Mouse (Mus musculus) hindbrain, embryonic 13.5 days (tissue): ENCODE results near the gene Erlin1. TPM values are rescaled to one million over a fixed set of nuclear protein-coding genes. Genes with fewer than 3 reads are reported as not detected.

Source experiments
- ATAC-seq: fragments of 200-750 bp; cut with Nextera tagmentation; 2 replicates; pipeline ENCODE4 v1.8.0; 2017; ENCODE audit warnings: moderate TSS enrichment; ENCODE audit not compliant: low FRiP score
- H3K27ac ChIP-seq: fragments of 300-500 bp; sonication (generic); 2 replicates; pipeline ENCODE4 v1.5.1; 2015; ENCODE audit warnings: inconsistent platforms, mild to moderate bottlenecking, moderate library complexity
- H3K27me3 ChIP-seq: fragments of 300-500 bp; sonication (generic); 2 replicates; pipeline ENCODE4 v1.6.1; 2015; ENCODE audit warnings: mild to moderate bottlenecking, inconsistent platforms
- H3K36me3 ChIP-seq: fragments of 300-500 bp; sonication (generic); 2 replicates; pipeline ENCODE4 v1.6.1; 2015; ENCODE audit warnings: mild to moderate bottlenecking, inconsistent platforms
- H3K4me1 ChIP-seq: fragments of 300-500 bp; sonication (generic); replicated peaks from 2 replicates; pipeline ENCODE4 v1.6.1; 2015; ENCODE audit warnings: inconsistent platforms
- H3K4me2 ChIP-seq: fragments of 300-500 bp; sonication (generic); 2 replicates; pipeline ENCODE4 v1.6.1; 2015; ENCODE audit warnings: inconsistent platforms, mild to moderate bottlenecking, moderate library complexity
- H3K4me3 ChIP-seq: fragments of 300-500 bp; sonication (generic); 2 replicates; pipeline ENCODE4 v1.5.1; 2015; ENCODE audit warnings: mild to moderate bottlenecking, inconsistent platforms
- H3K9ac ChIP-seq: fragments of 300-500 bp; sonication (generic); 2 replicates; pipeline ENCODE4 v1.6.1; 2015; ENCODE audit warnings: mild to moderate bottlenecking, inconsistent platforms
- H3K9me3 ChIP-seq: fragments of 300-500 bp; sonication (generic); 2 replicates; pipeline ENCODE4 v1.6.1; 2016; ENCODE audit warnings: inconsistent platforms
- WGBS: fragments of 180-500 bp; shearing (Covaris S2); methylation state at CpG from one replicate; pipeline ENCODE4 v1.1.7; 2015; 5-methylcytosine and 5-hydroxymethylcytosine counted together
- polyA plus RNA-seq: library from polyadenylated mRNA; unstranded; fragments of >200 nt; fragmentation: Nextera tagmentation; extraction: Ambion mirVana; gene quantifications from 2 replicates; pipeline ENCODE4 v1.2.1, GENCODE M21; 2015

Gene Erlin1
- polyA plus RNA-seq, 1 experiment from 2014 or later = 18.4 TPM

GRCm38 (mm10) chr19:44080920-44081319 is 11.3 kb upstream of the Erlin1 start:
- H3K4me1 ChIP-seq = no peaks in the 10 kb centered on the region
- 94% methylated on average over 2 of the region's 2 CpGs for WGBS
- no peaks in the 10 kb centered on the region for H3K27me3 ChIP-seq
- peaks cover 76% of the 10 kb centered on the region for H3K36me3 ChIP-seq
- ATAC-seq = no peak
- H3K27ac ChIP-seq = no peak overlapping the region
- no peak overlapping the region for H3K9ac ChIP-seq
- no peaks in the 10 kb centered on the region for H3K9me3 ChIP-seq
- H3K4me2 ChIP-seq = no peak overlapping the region
- no peak overlapping the region for H3K4me3 ChIP-seq

- Histone ChIP-seq H3K4me3 (no peak overlapping the region), H3K4me2 (no peak overlapping the region), H3K9me3 (no peaks in the 10 kb centered on the region), H3K27ac (no peak overlapping the region), H3K27me3 (no peaks in the 10 kb centered on the region), H3K4me1 (no peaks in the 10 kb centered on the region), H3K9ac (no peak overlapping the region), H3K36me3 (peaks cover 80% of the 10 kb centered on the region)
- 80% methylated on average over 2 of the region's 2 CpGs for WGBS
- ATAC-seq = no peak
These were observed 10.4 kb upstream of the Erlin1 start for GRCm38 (mm10) chr19:44080023-44080422.

- H3K9ac ChIP-seq = no peak overlapping the region
- H3K4me3 ChIP-seq = no peak overlapping the region
- H3K27ac ChIP-seq = no peak overlapping the region
- no peak for ATAC-seq
- H3K4me1 ChIP-seq = no peaks in the 10 kb centered on the region
- 85% methylated on average over 4 of the region's 4 CpGs for WGBS
- H3K27me3 ChIP-seq = no peaks in the 10 kb centered on the region
- no peak overlapping the region for H3K4me2 ChIP-seq
- no peaks in the 10 kb centered on the region for H3K9me3 ChIP-seq
- H3K36me3 ChIP-seq = peaks cover 62% of the 10 kb centered on the region
These were observed 7.4 kb upstream of the Erlin1 start for GRCm38 (mm10) chr19:44077024-44077423.

GRCm38 (mm10) chr19:44076457-44076856 is 6.9 kb upstream of the Erlin1 start:
- Histone ChIP-seq H3K27ac (no peak overlapping the region), H3K4me2 (no peak overlapping the region), H3K4me3 (no peak overlapping the region), H3K4me1 (no peaks in the 10 kb centered on the region), H3K36me3 (peaks cover 58% of the 10 kb centered on the region), H3K9ac (no peak overlapping the region), H3K9me3 (no peaks in the 10 kb centered on the region), H3K27me3 (no peaks in the 10 kb centered on the region)
- 88% methylated on average over 9 of the region's 9 CpGs for WGBS
- ATAC-seq = no peak

GRCm38 (mm10) chr19:44074986-44075385 is 5.4 kb upstream of the Erlin1 start:
- 87% methylated on average over 11 of the region's 11 CpGs for WGBS
- ATAC-seq = no peak
- Histone ChIP-seq H3K36me3 (peaks cover 48% of the 10 kb centered on the region), H3K27ac (no peak overlapping the region), H3K9ac (no peak overlapping the region), H3K4me3 (no peak overlapping the region), H3K4me2 (no peak overlapping the region), H3K9me3 (no peaks in the 10 kb centered on the region), H3K27me3 (no peaks in the 10 kb centered on the region), H3K4me1 (peaks cover 3% of the 10 kb centered on the region; the same call in 1 of the 2 replicates)

GRCm38 (mm10) chr19:44071166-44071565 is 1.6 kb upstream of the Erlin1 start:
- WGBS = 69% methylated on average over 5 of the region's 5 CpGs
- no peaks in the 10 kb centered on the region for H3K27me3 ChIP-seq
- peaks cover 14% of the 10 kb centered on the region for H3K36me3 ChIP-seq
- peaks cover 27% of the 10 kb centered on the region for H3K4me1 ChIP-seq
- ATAC-seq = no peak
- no peak overlapping the region for H3K4me3 ChIP-seq
- no peaks in the 10 kb centered on the region for H3K9me3 ChIP-seq
- no peak overlapping the region for H3K9ac ChIP-seq
- H3K4me2 ChIP-seq = no peak overlapping the region
- H3K27ac ChIP-seq = no peak overlapping the region

GRCm38 (mm10) chr19:44069914-44070232 is 288 bp upstream of the Erlin1 start:
- H3K4me2 ChIP-seq = peak overlapping the region; percentile 91
- no peaks in the 10 kb centered on the region for H3K27me3 ChIP-seq
- peaks cover 1% of the 10 kb centered on the region for H3K36me3 ChIP-seq
- peak overlapping the region; percentile 85 for H3K9ac ChIP-seq
- no peak for ATAC-seq
- no peaks in the 10 kb centered on the region for H3K9me3 ChIP-seq
- peak overlapping the region; percentile 76 for H3K27ac ChIP-seq
- H3K4me1 ChIP-seq = peaks cover 27% of the 10 kb centered on the region
- WGBS = 8% methylated on average over 4 of the region's 4 CpGs
- H3K4me3 ChIP-seq = peak overlapping the region; percentile 68

- H3K4me1 ChIP-seq = peaks cover 27% of the 10 kb centered on the region
- no peak for ATAC-seq
- no peak overlapping the region for H3K27ac ChIP-seq
- 0 out of 2 replicates have a peak overlapping the region, but pooled peaks have one; percentile 68 for H3K4me3 ChIP-seq
- WGBS = 83% methylated on average over 4 of the region's 4 CpGs
- H3K9ac ChIP-seq = no peak overlapping the region
- peak overlapping the region; percentile 91 for H3K4me2 ChIP-seq
- no peaks in the 10 kb centered on the region for H3K9me3 ChIP-seq
- H3K27me3 ChIP-seq = no peaks in the 10 kb centered on the region
- H3K36me3 ChIP-seq = peaks cover 6% of the 10 kb centered on the region; the same call in 1 of the 2 replicates
These were observed 1.4 kb downstream of the Erlin1 start for GRCm38 (mm10) chr19:44068232-44068631.

- 86% methylated on average over 9 of the region's 9 CpGs for WGBS
- Histone ChIP-seq H3K36me3 (peaks cover 9% of the 10 kb centered on the region), H3K4me2 (no peak overlapping the region), H3K27ac (no peak overlapping the region), H3K4me1 (peaks cover 27% of the 10 kb centered on the region), H3K9me3 (no peaks in the 10 kb centered on the region), H3K27me3 (no peaks in the 10 kb centered on the region), H3K9ac (no peak overlapping the region), H3K4me3 (no peak overlapping the region)
- ATAC-seq = no peak
These were observed 2.1 kb downstream of the Erlin1 start for GRCm38 (mm10) chr19:44067323-44068049.

- ATAC-seq = no peak
- H3K27me3 ChIP-seq = no peaks in the 10 kb centered on the region
- H3K27ac ChIP-seq = no peak overlapping the region
- H3K36me3 ChIP-seq = peaks cover 28% of the 10 kb centered on the region
- H3K4me2 ChIP-seq = no peak overlapping the region
- WGBS = 97% methylated on average over 2 of the region's 2 CpGs
- H3K4me3 ChIP-seq = no peak overlapping the region
- no peak overlapping the region for H3K9ac ChIP-seq
- H3K4me1 ChIP-seq = peaks cover 22% of the 10 kb centered on the region
- H3K9me3 ChIP-seq = no peaks in the 10 kb centered on the region
These were observed 4.9 kb downstream of the Erlin1 start for GRCm38 (mm10) chr19:44064734-44065133.

- no peaks in the 10 kb centered on the region for H3K27me3 ChIP-seq
- no peak for ATAC-seq
- WGBS = 91% methylated on average over 7 of the region's 7 CpGs
- no peak overlapping the region for H3K27ac ChIP-seq
- no peak overlapping the region for H3K9ac ChIP-seq
- no peak overlapping the region for H3K4me2 ChIP-seq
- no peaks in the 10 kb centered on the region for H3K9me3 ChIP-seq
- H3K4me3 ChIP-seq = no peak overlapping the region
- H3K36me3 ChIP-seq = peaks cover 34% of the 10 kb centered on the region
- H3K4me1 ChIP-seq = peaks cover 19% of the 10 kb centered on the region
These were observed 5.8 kb downstream of the Erlin1 start for GRCm38 (mm10) chr19:44063773-44064172.

- Histone ChIP-seq H3K4me3 (no peak overlapping the region), H3K36me3 (peaks cover 54% of the 10 kb centered on the region), H3K27me3 (no peaks in the 10 kb centered on the region), H3K9me3 (no peaks in the 10 kb centered on the region), H3K4me1 (no peaks in the 10 kb centered on the region), H3K9ac (no peak overlapping the region), H3K27ac (no peak overlapping the region), H3K4me2 (no peak overlapping the region)
- 91% methylated on average over 3 of the region's 3 CpGs for WGBS
- ATAC-seq = no peak
These were observed 9.4 kb downstream of the Erlin1 start for GRCm38 (mm10) chr19:44060226-44060625.

- peaks cover 46% of the 10 kb centered on the region for H3K36me3 ChIP-seq
- H3K9ac ChIP-seq = no peak overlapping the region
- H3K27ac ChIP-seq = no peak overlapping the region
- H3K4me1 ChIP-seq = no peaks in the 10 kb centered on the region
- WGBS = 79% methylated on average over 4 of the region's 4 CpGs
- no peak overlapping the region for H3K4me3 ChIP-seq
- H3K27me3 ChIP-seq = no peaks in the 10 kb centered on the region
- H3K9me3 ChIP-seq = no peaks in the 10 kb centered on the region
- no peak for ATAC-seq
- no peak overlapping the region for H3K4me2 ChIP-seq
These were observed 14.3 kb downstream of the Erlin1 start for GRCm38 (mm10) chr19:44055173-44055826.
